Mouse (Mus musculus) hindbrain, embryonic 11.5 days (tissue): ENCODE data around the gene Whamm. TPM values are rescaled to one million over a fixed set of nuclear protein-coding genes. Genes with fewer than 3 reads are reported as not detected.
A peak's percentile ranks its signal among the peaks of the same experiment; 100 is the strongest.

Experiments used
- ATAC-seq: fragments of 200-750 bp; cut with Nextera tagmentation; 2 replicates; pipeline ENCODE4 v1.8.0; 2017; ENCODE audit warnings: mild to moderate bottlenecking, moderate TSS enrichment, moderate library complexity; ENCODE audit not compliant: low FRiP score
- DNase-seq: peaks from one replicate; pipeline ENCODE4 v3.0.0-alpha.2; 2015; ENCODE audit warnings: low spot score
- H3K27ac ChIP-seq: fragments of 300-500 bp; sonication (generic); 2 replicates; pipeline ENCODE4 v1.5.1; 2014; ENCODE audit warnings: mild to moderate bottlenecking, low read depth, low read length
- H3K27me3 ChIP-seq: fragments of 300-500 bp; sonication (generic); 2 replicates; pipeline ENCODE4 v1.6.1; 2014; ENCODE audit warnings: mild to moderate bottlenecking, low read length, moderate library complexity, mixed read lengths; ENCODE audit not compliant: control insufficient read depth, insufficient read depth
- H3K36me3 ChIP-seq: fragments of 300-500 bp; sonication (generic); 2 replicates; pipeline ENCODE4 v1.6.1; 2014; ENCODE audit warnings: mild to moderate bottlenecking, low read length, moderate library complexity, mixed read lengths; ENCODE audit not compliant: control insufficient read depth, insufficient read depth
- H3K4me1 ChIP-seq: fragments of 300-500 bp; sonication (generic); replicated peaks from 2 replicates; pipeline ENCODE4 v1.6.1; 2014; ENCODE audit warnings: low read length, mixed read lengths; ENCODE audit not compliant: control insufficient read depth, insufficient read depth
- H3K4me2 ChIP-seq: fragments of 300-500 bp; sonication (generic); replicated peaks from 2 replicates; pipeline ENCODE4 v1.6.1; 2014; ENCODE audit warnings: mild to moderate bottlenecking, low read depth, low read length
- H3K4me3 ChIP-seq: fragments of 300-500 bp; sonication (generic); 2 replicates; pipeline ENCODE4 v1.5.1; 2014; ENCODE audit warnings: low read depth, low read length
- H3K9ac ChIP-seq: fragments of 300-500 bp; sonication (generic); 2 replicates; pipeline ENCODE4 v1.6.1; 2014; ENCODE audit warnings: low read depth, low read length
- H3K9me3 ChIP-seq: fragments of 300-500 bp; sonication (generic); 2 replicates; pipeline ENCODE4 v1.6.1; 2016; ENCODE audit warnings: low read length; ENCODE audit not compliant: control insufficient read depth
- WGBS: fragments of 180-500 bp; shearing (Covaris S2); extraction: QIAGEN DNeasy Blood & Tissue Kit; methylation state at CpG from one replicate; pipeline ENCODE4 v1.1.7; 2014; 5-methylcytosine and 5-hydroxymethylcytosine counted together
- polyA plus RNA-seq: library from polyadenylated mRNA; unstranded; fragments of >200 nt; fragmentation: Nextera tagmentation; extraction: Ambion mirVana; gene quantifications from 2 replicates; pipeline ENCODE4 v1.2.1, GENCODE M21; 2014

Whamm gene
- polyA plus RNA-seq, 1 experiment from 2014 or later: 9.0 TPM

- DNase-seq (no peak), ATAC-seq (no peak)
- no peak overlapping the region for H3K4me2 ChIP-seq
- no peak overlapping the region for H3K4me3 ChIP-seq
- WGBS: 60% methylated on average over 9 of the region's 9 CpGs
- H3K36me3 ChIP-seq: no peaks in the 10 kb centered on the region
- no peak overlapping the region for H3K9ac ChIP-seq
- no peak overlapping the region for H3K27ac ChIP-seq
- no peaks in the 10 kb centered on the region for H3K4me1 ChIP-seq
- no peaks in the 10 kb centered on the region for H3K9me3 ChIP-seq
- no peaks in the 10 kb centered on the region for H3K27me3 ChIP-seq
These were observed 44.0 kb downstream of the Whamm start for GRCm38 (mm10) chr7:81615031-81615430.

- ATAC-seq: no peak
- no peaks in the 10 kb centered on the region for H3K9me3 ChIP-seq
- no peaks in the 10 kb centered on the region for H3K36me3 ChIP-seq
- no peak overlapping the region for H3K4me3 ChIP-seq
- H3K4me1 ChIP-seq: no peaks in the 10 kb centered on the region
- no peak overlapping the region for H3K9ac ChIP-seq
- 87% methylated on average over 4 of the region's 4 CpGs for WGBS
- DNase-seq: no peak
- no peak overlapping the region for H3K27ac ChIP-seq
- no peaks in the 10 kb centered on the region for H3K27me3 ChIP-seq
- no peak overlapping the region for H3K4me2 ChIP-seq
These were observed 51.7 kb downstream of the Whamm start for GRCm38 (mm10) chr7:81622793-81623192.

- ATAC-seq: no peak
- Histone ChIP-seq H3K4me1 (no peaks in the 10 kb centered on the region), H3K27ac (no peak overlapping the region), H3K27me3 (no peaks in the 10 kb centered on the region), H3K4me2 (no peak overlapping the region), H3K9ac (no peak overlapping the region), H3K4me3 (no peak overlapping the region), H3K9me3 (no peaks in the 10 kb centered on the region), H3K36me3 (no peaks in the 10 kb centered on the region)
- 90% methylated on average over 6 of the region's 6 CpGs for WGBS
- no peak for DNase-seq
These were observed 52.7 kb downstream of the Whamm start for GRCm38 (mm10) chr7:81623767-81624166.

GRCm38 (mm10) chr7:81626460-81626859 lies 55.4 kb downstream of the Whamm start:
- Histone ChIP-seq H3K4me2 (no peak overlapping the region), H3K9me3 (no peaks in the 10 kb centered on the region), H3K36me3 (no peaks in the 10 kb centered on the region), H3K4me1 (no peaks in the 10 kb centered on the region), H3K4me3 (no peak overlapping the region), H3K9ac (no peak overlapping the region), H3K27ac (no peak overlapping the region), H3K27me3 (no peaks in the 10 kb centered on the region)
- 90% methylated on average over 2 of the region's 2 CpGs for WGBS
- no peak for ATAC-seq
- peak; percentile 20 for DNase-seq

- WGBS: 90% methylated on average over 8 of the region's 8 CpGs
- Histone ChIP-seq H3K27me3 (no peaks in the 10 kb centered on the region), H3K4me3 (no peak overlapping the region), H3K4me1 (no peaks in the 10 kb centered on the region), H3K36me3 (no peaks in the 10 kb centered on the region), H3K27ac (no peak overlapping the region), H3K9ac (no peak overlapping the region), H3K4me2 (no peak overlapping the region), H3K9me3 (no peaks in the 10 kb centered on the region)
- ATAC-seq: no peak
- DNase-seq: no peak
These were observed 60.2 kb downstream of the Whamm start for GRCm38 (mm10) chr7:81631261-81631660.

GRCm38 (mm10) chr7:81632586-81632985 lies 61.5 kb downstream of the Whamm start:
- no peak overlapping the region for H3K27ac ChIP-seq
- no peaks in the 10 kb centered on the region for H3K9me3 ChIP-seq
- no peak overlapping the region for H3K4me3 ChIP-seq
- H3K4me2 ChIP-seq: no peak overlapping the region
- 73% methylated on average over 6 of the region's 6 CpGs for WGBS
- H3K36me3 ChIP-seq: no peaks in the 10 kb centered on the region
- DNase-seq: no peak
- no peaks in the 10 kb centered on the region for H3K27me3 ChIP-seq
- H3K4me1 ChIP-seq: no peaks in the 10 kb centered on the region
- no peak for ATAC-seq
- no peak overlapping the region for H3K9ac ChIP-seq

- H3K4me3 ChIP-seq: no peak overlapping the region
- H3K9me3 ChIP-seq: no peaks in the 10 kb centered on the region
- no peaks in the 10 kb centered on the region for H3K27me3 ChIP-seq
- no peak overlapping the region for H3K4me2 ChIP-seq
- ATAC-seq (no peak), DNase-seq (no peak)
- H3K9ac ChIP-seq: no peak overlapping the region
- H3K27ac ChIP-seq: no peak overlapping the region
- H3K36me3 ChIP-seq: no peaks in the 10 kb centered on the region
- 87% methylated on average over 6 of the region's 6 CpGs for whole genome bisulfite sequencing
- no peaks in the 10 kb centered on the region for H3K4me1 ChIP-seq
These were observed 70.0 kb downstream of the Whamm start for GRCm38 (mm10) chr7:81641101-81641500.

- no peak overlapping the region for H3K27ac ChIP-seq
These were observed 73.6 kb downstream of the Whamm start for GRCm38 (mm10) chr7:81644551-81645235.

More at GRCm38 (mm10) chr7:81644551-81645235, 73.6 kb downstream of the Whamm start:
- Histone ChIP-seq H3K4me3 (no peak overlapping the region), H3K36me3 (no peaks in the 10 kb centered on the region), H3K9me3 (no peaks in the 10 kb centered on the region), H3K27me3 (no peaks in the 10 kb centered on the region), H3K4me1 (no peaks in the 10 kb centered on the region), H3K9ac (no peak overlapping the region), H3K4me2 (no peak overlapping the region)
- DNase-seq (no peak), ATAC-seq (no peak)
- 67% methylated on average over 7 of the region's 7 CpGs for WGBS
